Mouse (Mus musculus): ENCODE results near the gene Sgpl1. TPM values are rescaled to one million over a fixed set of nuclear protein-coding genes. Genes with fewer than 3 reads are reported as not detected.

The Sgpl1 gene
- polyA plus RNA-seq, 1 experiment from 2014 or later, result 80.3 TPM

- Histone ChIP-seq H3K27ac (no peak overlapping the region), H3K4me1 (no peaks in the 10 kb centered on the region), H3K27me3 (ENCODE audit: low read depth, poor library complexity, severe bottlenecking) (no peaks in the 10 kb centered on the region), H3K36me3 (peaks cover 75% of the 10 kb centered on the region), H3K4me3 (no peak overlapping the region), H3K9me3 (replicated peaks) (no peaks in the 10 kb centered on the region)
- no peak for DNase-seq (ENCODE audit: low spot score)
- 98% methylated on average over 2 of the region's 2 CpGs for WGBS
Measured at GRCm38 (mm10) chr10:61114246-61114720, 33.2 kb downstream of the Sgpl1 start.

- WGBS, result 90% methylated on average over 3 of the region's 3 CpGs
- Histone ChIP-seq H3K27ac (no peak overlapping the region), H3K9me3 (replicated peaks) (no peaks in the 10 kb centered on the region), H3K4me1 (no peaks in the 10 kb centered on the region), H3K27me3 (ENCODE audit: low read depth, poor library complexity, severe bottlenecking) (no peaks in the 10 kb centered on the region), H3K4me3 (no peak overlapping the region), H3K36me3 (peaks cover 99% of the 10 kb centered on the region)
- DNase-seq (ENCODE audit: low spot score), result no peak
Measured at GRCm38 (mm10) chr10:61103564-61104114, 43.9 kb downstream of the Sgpl1 start.

GRCm38 (mm10) chr10:61091866-61092265 lies 55.6 kb downstream of the Sgpl1 start:
- H3K4me3 ChIP-seq, result no peak overlapping the region
- WGBS, result 89% methylated on average over 6 of the region's 6 CpGs
- H3K36me3 ChIP-seq, result peaks cover 4% of the 10 kb centered on the region; the same call in 1 of the 2 replicates
- H3K9me3 ChIP-seq (replicated peaks), result no peaks in the 10 kb centered on the region
- no peaks in the 10 kb centered on the region for H3K27me3 ChIP-seq (ENCODE audit: low read depth, poor library complexity, severe bottlenecking)
- H3K27ac ChIP-seq, result no peak overlapping the region
- DNase-seq (ENCODE audit: low spot score), result no peak
- peaks cover 12% of the 10 kb centered on the region for H3K4me1 ChIP-seq

GRCm38 (mm10) chr10:61089170-61090142 lies 58.0 kb downstream of the Sgpl1 start, which contains the start of gene Pcbd1:
Gene Pcbd1 (plus strand): TSS chr10:61089331.
- Histone ChIP-seq H3K4me1 (peaks cover 12% of the 10 kb centered on the region), H3K9me3 (replicated peaks) (no peaks in the 10 kb centered on the region), H3K36me3 (no peaks in the 10 kb centered on the region), H3K27me3 (ENCODE audit: low read depth, poor library complexity, severe bottlenecking) (no peaks in the 10 kb centered on the region), H3K27ac (peak within 1 kb of the TSS; percentile 88), H3K4me3 (peak within 1 kb of the TSS; percentile 57)
- 9% methylated on average over 33 of the region's 33 CpGs for WGBS
- peak; percentile 77 for DNase-seq (ENCODE audit: low spot score)

- no peaks in the 10 kb centered on the region for H3K27me3 ChIP-seq (ENCODE audit: low read depth, poor library complexity, severe bottlenecking)
- WGBS, result 96% methylated on average over 3 of the region's 3 CpGs
- no peaks in the 10 kb centered on the region for H3K36me3 ChIP-seq
- no peaks in the 10 kb centered on the region for H3K9me3 ChIP-seq (replicated peaks)
- H3K27ac ChIP-seq, result no peak overlapping the region
- no peak overlapping the region for H3K4me3 ChIP-seq
- DNase-seq (ENCODE audit: low spot score), result no peak
- H3K4me1 ChIP-seq, result peaks cover 12% of the 10 kb centered on the region
Measured at GRCm38 (mm10) chr10:61088468-61088867, 59.0 kb downstream of the Sgpl1 start.

- WGBS, result 50% methylated on average over 3 of the region's 3 CpGs
- H3K27me3 ChIP-seq (ENCODE audit: low read depth, poor library complexity, severe bottlenecking), result no peaks in the 10 kb centered on the region
- H3K27ac ChIP-seq, result no peak overlapping the region
- no peak for DNase-seq (ENCODE audit: low spot score)
- H3K4me3 ChIP-seq, result no peak overlapping the region
- no peaks in the 10 kb centered on the region for H3K36me3 ChIP-seq
- H3K9me3 ChIP-seq (replicated peaks), result no peaks in the 10 kb centered on the region
- H3K4me1 ChIP-seq, result peaks cover 12% of the 10 kb centered on the region
Measured at GRCm38 (mm10) chr10:61086502-61086901, 61.0 kb downstream of the Sgpl1 start.

GRCm38 (mm10) chr10:61085364-61085763 lies 62.1 kb downstream of the Sgpl1 start:
- Histone ChIP-seq H3K9me3 (replicated peaks) (no peaks in the 10 kb centered on the region), H3K4me1 (peaks cover 18% of the 10 kb centered on the region), H3K36me3 (no peaks in the 10 kb centered on the region), H3K27me3 (ENCODE audit: low read depth, poor library complexity, severe bottlenecking) (no peaks in the 10 kb centered on the region), H3K27ac (no peak overlapping the region), H3K4me3 (no peak overlapping the region)
- 79% methylated on average over 2 of the region's 2 CpGs for WGBS
- no peak for DNase-seq (ENCODE audit: low spot score)

GRCm38 (mm10) chr10:61080931-61081255 lies 66.6 kb downstream of the Sgpl1 start:
- WGBS, result 86% methylated on average over 11 of the region's 11 CpGs
- H3K27ac ChIP-seq, result peak overlapping the region; percentile 82
- H3K4me3 ChIP-seq, result no peak overlapping the region
- no peaks in the 10 kb centered on the region for H3K36me3 ChIP-seq
- H3K4me1 ChIP-seq, result peaks cover 27% of the 10 kb centered on the region
- no peak for DNase-seq (ENCODE audit: low spot score)
- H3K27me3 ChIP-seq (ENCODE audit: low read depth, poor library complexity, severe bottlenecking), result no peaks in the 10 kb centered on the region
- no peaks in the 10 kb centered on the region for H3K9me3 ChIP-seq (replicated peaks)

- no peak overlapping the region for H3K4me3 ChIP-seq
- no peaks in the 10 kb centered on the region for H3K27me3 ChIP-seq (ENCODE audit: low read depth, poor library complexity, severe bottlenecking)
- H3K4me1 ChIP-seq, result peaks cover 27% of the 10 kb centered on the region
- no peaks in the 10 kb centered on the region for H3K9me3 ChIP-seq (replicated peaks)
- DNase-seq (ENCODE audit: low spot score), result peak; percentile 63
- no peaks in the 10 kb centered on the region for H3K36me3 ChIP-seq
- 40% methylated on average over 14 of the region's 14 CpGs for WGBS
- H3K27ac ChIP-seq, result peak overlapping the region; percentile 82
Measured at GRCm38 (mm10) chr10:61080227-61080930, 67.1 kb downstream of the Sgpl1 start.

- no peaks in the 10 kb centered on the region for H3K9me3 ChIP-seq (replicated peaks)
- no peak overlapping the region for H3K4me3 ChIP-seq
- H3K27ac ChIP-seq, result no peak overlapping the region
- H3K36me3 ChIP-seq, result no peaks in the 10 kb centered on the region
- no peak for DNase-seq (ENCODE audit: low spot score)
- peaks cover 24% of the 10 kb centered on the region for H3K4me1 ChIP-seq
- H3K27me3 ChIP-seq (ENCODE audit: low read depth, poor library complexity, severe bottlenecking), result no peaks in the 10 kb centered on the region
- WGBS, result 94% methylated on average over 3 of the region's 3 CpGs
Measured at GRCm38 (mm10) chr10:61075607-61076006, 71.9 kb downstream of the Sgpl1 start.

GRCm38 (mm10) chr10:61074643-61075042 lies 72.9 kb downstream of the Sgpl1 start:
- H3K4me1 ChIP-seq, result peaks cover 17% of the 10 kb centered on the region
- no peaks in the 10 kb centered on the region for H3K36me3 ChIP-seq
- H3K27me3 ChIP-seq (ENCODE audit: low read depth, poor library complexity, severe bottlenecking), result no peaks in the 10 kb centered on the region
- no peaks in the 10 kb centered on the region for H3K9me3 ChIP-seq (replicated peaks)
- DNase-seq (ENCODE audit: low spot score), result no peak
- WGBS, result 4% methylated on average over 1 of the region's 1 CpGs
- no peak overlapping the region for H3K4me3 ChIP-seq
- H3K27ac ChIP-seq, result no peak overlapping the region

GRCm38 (mm10) chr10:61072324-61072723 lies 75.2 kb downstream of the Sgpl1 start:
- Histone ChIP-seq H3K27ac (no peak overlapping the region), H3K36me3 (no peaks in the 10 kb centered on the region), H3K9me3 (replicated peaks) (no peaks in the 10 kb centered on the region), H3K27me3 (ENCODE audit: low read depth, poor library complexity, severe bottlenecking) (no peaks in the 10 kb centered on the region), H3K4me3 (no peak overlapping the region), H3K4me1 (peaks cover 17% of the 10 kb centered on the region)
- 15% methylated on average over 16 of the region's 16 CpGs for WGBS
- DNase-seq (ENCODE audit: low spot score), result peak; percentile 82

GRCm38 (mm10) chr10:61069248-61069647 lies 78.3 kb downstream of the Sgpl1 start:
- H3K4me1 ChIP-seq, result peaks cover 37% of the 10 kb centered on the region
- H3K9me3 ChIP-seq (replicated peaks), result no peaks in the 10 kb centered on the region
- no peaks in the 10 kb centered on the region for H3K36me3 ChIP-seq
- peak; percentile 53 for DNase-seq (ENCODE audit: low spot score)
- 9% methylated on average over 13 of the region's 13 CpGs for WGBS
- H3K27ac ChIP-seq, result no peak overlapping the region
- peak overlapping the region; percentile 20; the same call in 1 of the 2 replicates for H3K4me3 ChIP-seq
- no peaks in the 10 kb centered on the region for H3K27me3 ChIP-seq (ENCODE audit: low read depth, poor library complexity, severe bottlenecking)

Measured in limb, embryonic 10.5 days (tissue).